Mouse (Mus musculus) cerebellum, adult 9-11 months (tissue): ENCODE data around the gene Gm10382.
"Not testable (repeated sequence)": the region's sequence is repeated elsewhere in the genome, so short reads cannot be mapped to it uniquely, and the experiment has no call there.

Experiments
- DNase-seq: peaks from one replicate; pipeline ENCODE4 v3.0.0; 2022

Gene Gm10382

DNA sequence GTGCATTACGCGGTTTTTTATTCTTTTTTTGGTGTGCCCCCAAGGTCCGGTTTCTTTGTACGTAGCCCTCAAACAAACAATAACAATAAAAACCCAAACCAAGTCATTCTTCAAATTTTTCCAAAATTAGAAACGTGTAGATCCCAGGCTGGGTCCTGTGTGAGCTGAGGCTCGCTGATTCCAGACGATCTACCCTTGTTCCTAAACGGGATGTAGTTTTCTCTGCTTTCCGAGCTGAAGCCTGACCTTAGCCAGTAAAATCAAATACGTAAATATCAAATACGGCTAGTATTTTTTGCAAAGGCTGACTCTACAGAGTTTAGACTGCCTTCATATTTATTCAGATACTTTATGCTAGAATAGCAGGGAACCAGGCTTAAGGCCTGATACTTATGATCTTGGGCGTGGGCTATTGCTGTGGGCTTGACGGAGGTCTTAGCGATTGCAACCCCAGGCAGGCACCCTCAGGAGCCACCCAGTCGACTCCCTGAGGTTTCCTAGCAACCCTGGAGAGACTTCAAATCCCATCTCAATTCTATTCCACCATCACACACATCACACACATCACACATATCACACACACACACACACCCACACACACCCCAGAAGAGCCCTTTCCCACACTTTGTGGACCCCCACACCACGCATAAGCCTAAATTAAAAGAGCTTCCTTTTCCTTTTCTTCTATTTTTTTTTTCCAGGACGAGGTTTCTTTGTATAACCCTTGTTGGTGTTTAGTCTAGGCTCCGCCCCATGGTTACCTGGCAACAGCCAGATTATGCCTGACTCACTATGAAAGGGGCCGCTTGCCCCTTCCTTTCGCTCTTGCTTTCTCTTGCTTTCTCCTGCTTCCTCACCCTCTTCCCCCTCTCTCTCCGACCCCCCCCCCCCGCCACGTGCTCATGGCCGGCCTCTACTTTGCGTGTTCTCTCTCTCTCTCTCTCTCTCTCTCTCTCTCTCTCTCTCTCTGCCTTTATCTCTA is 4.8 kb downstream of the Gm10382 start:
- DNase-seq, result peak; percentile 75

DNA sequence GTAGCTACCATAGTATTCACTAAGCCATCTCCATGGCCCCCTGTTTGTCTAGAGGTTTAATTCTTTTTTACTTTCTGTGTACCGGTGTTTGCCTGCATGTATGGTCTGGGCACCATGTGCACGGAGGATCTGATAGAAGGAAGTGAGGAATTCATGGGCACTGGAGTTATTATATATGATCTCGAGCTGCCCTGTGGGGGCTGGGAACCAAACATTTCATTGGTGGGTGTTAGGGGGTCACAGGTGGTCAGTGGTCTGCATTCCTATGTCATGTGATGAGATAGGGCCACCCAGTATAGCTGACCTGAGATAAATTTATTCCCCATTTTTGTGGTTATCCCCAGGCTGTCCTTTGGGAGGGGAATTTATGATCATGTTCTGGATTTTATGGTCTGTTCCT is 5.9 kb downstream of the Gm10382 start:
- DNase-seq, result no peak

DNA sequence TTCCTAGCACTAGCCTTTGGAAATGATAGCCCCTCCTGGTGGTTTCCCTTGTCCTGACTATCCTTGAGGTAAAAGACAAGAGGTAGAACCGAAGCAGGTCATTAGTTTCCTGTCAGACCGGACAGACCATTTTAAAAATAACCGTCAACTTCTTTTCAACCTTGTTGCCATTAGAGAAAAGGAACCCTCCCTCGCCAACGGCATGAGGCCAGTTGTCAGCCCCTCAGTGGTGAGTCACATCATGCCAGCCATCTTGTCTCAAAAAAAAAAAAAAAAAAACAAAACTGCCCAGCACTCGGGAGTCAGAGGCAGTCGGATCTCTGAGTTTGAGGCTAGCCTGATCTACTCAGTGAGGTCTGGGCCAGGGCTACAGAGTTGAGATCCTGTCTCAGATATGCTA is 11.8 kb downstream of the Gm10382 start:
- DNase-seq, result no peak

DNA sequence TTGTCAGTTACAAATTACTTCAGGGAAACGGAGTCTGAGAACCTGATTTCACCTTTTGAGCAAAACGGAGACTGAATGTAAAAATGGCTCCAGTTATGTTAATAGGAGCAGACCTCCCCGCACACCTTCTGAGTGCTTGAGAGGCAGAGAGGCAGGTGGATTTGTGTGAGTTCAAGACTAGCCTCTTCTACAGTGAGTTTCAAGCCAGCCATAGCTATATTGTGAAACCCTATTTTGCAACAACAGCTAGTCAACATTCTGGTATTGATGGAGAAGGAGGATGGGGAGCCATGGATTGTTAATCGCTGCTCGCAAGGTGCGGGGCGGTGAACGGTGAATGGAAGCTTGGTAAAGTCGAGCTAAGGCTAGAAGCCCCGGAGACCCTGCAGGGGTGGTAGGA is 13.4 kb downstream of the Gm10382 start:
- DNase-seq, result no peak

- DNase-seq, result no peak
Measured at GRCm38 (mm10) chr5:125402991-125403390, 13.9 kb downstream of the Gm10382 start.

DNA sequence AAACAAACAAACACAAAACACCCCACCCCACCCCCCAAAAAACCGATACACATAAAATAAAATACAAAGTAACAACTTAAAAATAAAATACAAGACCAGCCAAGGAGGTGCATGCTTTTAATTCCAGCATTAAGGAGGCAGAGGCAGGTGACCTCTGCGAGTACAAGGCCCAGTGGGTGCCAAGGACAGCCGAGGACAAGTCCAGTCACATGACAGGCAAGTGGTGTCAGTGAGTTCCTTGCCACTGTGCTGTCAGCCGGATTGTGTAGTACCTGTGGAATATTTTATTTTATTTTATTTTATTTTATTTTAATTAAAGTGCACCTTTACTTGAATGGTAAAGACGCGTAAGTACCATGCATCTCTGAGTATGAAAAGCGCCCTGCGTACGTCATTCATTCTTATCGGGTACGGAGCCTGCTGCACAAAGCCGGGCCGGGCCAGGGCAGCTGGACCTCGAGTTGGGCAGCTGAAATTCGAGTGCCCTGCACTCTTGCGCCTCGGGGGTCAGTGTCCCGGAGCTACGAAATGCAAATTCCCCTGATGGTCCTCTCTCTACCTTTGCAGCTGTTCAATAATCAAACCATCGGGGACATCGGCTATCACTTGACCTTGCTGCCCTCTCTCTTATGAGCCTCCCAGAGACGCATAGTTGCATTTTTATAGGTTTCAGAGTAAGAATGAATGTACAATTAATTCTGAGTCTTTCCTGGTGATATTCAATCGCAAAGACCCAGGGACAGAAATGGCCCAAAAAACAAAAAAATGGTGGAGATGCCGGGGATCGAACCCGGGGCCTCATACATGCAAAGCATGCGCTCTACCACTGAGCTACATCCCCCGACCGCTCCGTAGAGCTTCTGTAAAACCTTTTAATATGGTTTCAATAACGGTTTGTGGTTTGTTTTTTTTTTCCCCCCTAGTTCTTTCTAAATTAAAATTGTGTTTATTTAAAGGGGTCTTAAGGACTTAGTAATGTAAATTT is 14.7 kb downstream of the Gm10382 start:
- peak; percentile 60 for DNase-seq

GRCm38 (mm10) chr5:125404536-125404902 is 15.4 kb downstream of the Gm10382 start:
- DNase-seq, result no peak

- peak; percentile 62 for DNase-seq
Measured at GRCm38 (mm10) chr5:125404903-125405545, 15.9 kb downstream of the Gm10382 start.

GRCm38 (mm10) chr5:125405546-125406248 is 16.6 kb downstream of the Gm10382 start:
- DNase-seq, result peak; percentile 85

DNA sequence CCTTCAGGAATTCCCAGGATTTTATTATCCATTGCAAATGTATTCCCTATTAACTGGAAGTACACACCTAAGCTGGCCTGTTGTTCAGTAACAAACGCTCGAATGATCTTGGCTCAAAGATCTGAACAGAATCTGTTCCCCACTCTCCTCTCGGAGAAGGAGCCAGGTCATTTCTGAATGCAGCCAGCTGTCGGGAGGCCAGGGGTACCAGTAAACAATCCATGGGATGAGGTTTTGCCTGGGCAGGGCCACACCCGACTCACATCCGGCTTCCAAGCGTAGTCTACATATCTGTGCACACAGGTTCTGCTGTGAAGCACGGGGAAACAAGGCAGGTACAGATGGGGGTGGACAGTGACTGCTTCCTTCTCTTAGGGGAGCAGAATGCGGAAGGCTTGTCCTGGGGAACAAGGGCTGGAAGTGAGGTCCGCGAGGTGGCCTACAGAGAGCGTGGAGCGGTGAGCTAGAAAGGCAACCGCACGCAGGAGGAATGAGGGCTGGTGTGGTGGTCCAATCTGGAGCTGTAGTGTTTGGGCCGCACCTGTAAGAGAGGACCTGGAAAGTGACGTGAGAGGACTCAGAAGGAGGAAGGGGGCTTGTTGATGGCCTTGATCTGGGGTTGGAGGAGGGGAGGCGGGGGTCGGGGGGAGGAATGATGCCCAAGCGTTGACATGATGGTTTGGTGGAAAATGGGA is 17.3 kb downstream of the Gm10382 start:
- DNase-seq, result peak; percentile 76

DNA sequence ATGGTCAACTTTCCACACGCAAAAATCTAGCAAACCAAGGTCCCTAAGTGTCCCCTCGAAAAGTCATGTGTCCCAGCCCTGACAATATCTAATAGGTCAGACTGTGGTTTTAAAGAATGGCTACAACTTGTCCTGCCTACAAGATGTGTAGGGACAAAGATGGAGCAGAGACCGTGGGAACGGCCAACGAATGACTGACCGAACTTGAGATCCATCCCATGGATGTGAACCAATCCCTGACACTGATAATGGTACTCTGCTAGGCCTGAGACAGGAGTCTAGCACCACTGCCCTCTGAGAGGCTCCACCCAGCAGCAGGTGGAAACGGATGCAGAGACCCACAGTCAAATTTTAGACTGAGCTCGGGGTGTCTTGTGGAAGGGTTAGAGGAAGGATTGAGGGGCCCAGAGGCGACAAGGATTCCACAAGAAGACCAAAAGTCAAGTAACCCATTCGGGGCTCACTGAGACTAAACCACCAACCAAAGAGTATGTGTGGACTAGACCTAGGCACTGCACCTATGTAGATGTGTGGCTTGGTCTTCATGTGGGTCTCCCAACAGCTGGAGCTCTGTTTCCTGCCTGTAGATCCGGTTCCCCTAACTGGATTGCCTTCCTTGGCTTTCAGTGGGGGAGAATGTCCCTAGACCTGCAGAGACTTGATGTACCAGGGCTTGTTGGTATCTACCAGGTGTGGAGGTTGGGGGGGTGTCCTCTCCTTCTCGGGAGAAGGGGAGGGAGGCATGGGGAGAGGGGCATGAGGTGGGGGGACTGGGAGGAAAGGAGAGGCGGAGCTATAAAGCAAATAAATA is 18.1 kb downstream of the Gm10382 start:
- no peak for DNase-seq

DNA sequence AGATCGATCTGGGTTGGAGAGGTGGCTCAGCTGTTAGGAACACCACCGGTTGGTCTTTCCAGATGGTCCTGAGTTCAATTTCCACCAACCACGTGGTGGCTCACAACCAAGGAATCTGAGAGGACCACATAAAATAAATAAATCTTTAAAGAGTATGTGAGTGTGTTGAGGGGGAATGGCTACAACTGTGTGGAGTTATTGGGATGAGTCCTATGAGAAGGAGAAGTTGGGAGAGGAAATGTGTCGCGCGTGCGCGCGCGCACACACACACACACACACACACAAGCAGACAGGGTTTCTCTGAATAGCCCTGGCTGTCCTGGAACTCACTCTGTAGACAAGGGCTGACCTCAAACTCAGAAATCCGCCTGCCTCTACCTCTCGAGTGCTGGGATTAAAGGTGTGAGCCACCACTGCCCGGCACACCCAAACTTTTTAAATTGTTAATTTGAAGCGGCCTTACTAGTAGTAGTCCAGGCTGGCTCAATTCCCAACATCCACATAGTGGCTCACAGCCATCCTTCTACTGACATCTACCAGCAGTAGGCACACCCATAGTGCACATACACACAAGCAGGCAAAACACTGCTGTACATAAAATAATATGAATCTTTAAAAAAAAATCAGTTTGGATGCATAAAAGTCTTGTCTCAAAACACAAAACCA is 18.9 kb downstream of the Gm10382 start:
- DNase-seq, result no peak

GRCm38 (mm10) chr5:125408842-125409241 is 19.7 kb downstream of the Gm10382 start:
- DNase-seq, result peak; percentile 58

DNA sequence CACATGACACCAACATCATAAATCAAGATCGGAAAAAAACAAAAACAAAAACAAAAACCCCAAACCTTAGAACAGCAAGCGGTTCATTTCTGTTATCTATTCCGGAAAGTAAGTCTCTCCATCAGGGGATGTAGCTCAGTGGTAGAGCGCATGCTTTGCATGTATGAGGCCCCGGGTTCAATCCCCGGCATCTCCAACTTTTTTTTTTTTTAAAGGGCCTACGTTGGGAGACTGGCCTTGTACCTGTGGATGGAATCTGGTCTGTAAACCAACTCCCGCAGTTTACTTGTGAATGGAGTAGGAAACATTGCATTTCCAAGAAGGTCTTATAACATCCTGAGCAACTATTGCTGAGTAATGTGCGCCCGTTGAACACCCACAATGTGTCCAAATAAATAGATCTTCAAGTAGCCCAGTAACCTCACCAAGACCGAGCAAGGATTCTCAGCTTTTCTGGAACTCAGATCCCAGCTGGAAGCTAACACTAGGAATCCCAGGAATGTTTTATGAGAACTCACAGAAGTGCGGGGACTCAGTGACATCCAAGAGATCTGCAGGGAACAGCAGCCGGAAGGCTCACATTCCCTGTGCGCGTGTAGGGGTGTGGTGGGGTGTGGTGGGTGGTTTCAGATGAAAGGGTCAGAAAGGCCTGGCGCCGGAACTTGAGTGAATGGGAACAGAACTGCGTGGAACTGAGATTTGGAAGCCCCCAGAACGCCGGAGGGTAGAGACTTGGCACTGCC is 20.4 kb downstream of the Gm10382 start:
- no peak for DNase-seq

- no peak for DNase-seq
Measured at GRCm38 (mm10) chr5:125411972-125412530, 22.9 kb downstream of the Gm10382 start.

DNA sequence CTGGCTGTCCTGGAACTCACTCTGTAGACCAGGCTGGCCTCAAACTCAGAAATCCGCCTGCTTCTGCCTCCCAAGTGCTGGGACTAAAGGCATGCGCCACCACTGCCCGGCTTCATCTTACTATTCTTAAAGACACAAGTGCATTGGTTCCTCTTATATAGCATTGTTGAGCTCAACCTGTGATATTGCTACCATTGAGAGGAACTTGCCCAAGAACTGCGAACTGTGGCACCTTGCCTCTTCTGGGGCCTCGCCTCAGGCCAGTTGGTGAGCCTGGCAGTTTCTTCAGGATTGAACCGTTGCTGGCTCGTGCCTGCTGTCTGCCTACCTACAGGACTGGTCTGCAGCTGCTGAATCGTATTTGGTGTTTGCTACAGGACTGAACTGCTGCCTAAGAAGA is 23.4 kb downstream of the Gm10382 start:
- DNase-seq, result not testable (repeated sequence)

DNA sequence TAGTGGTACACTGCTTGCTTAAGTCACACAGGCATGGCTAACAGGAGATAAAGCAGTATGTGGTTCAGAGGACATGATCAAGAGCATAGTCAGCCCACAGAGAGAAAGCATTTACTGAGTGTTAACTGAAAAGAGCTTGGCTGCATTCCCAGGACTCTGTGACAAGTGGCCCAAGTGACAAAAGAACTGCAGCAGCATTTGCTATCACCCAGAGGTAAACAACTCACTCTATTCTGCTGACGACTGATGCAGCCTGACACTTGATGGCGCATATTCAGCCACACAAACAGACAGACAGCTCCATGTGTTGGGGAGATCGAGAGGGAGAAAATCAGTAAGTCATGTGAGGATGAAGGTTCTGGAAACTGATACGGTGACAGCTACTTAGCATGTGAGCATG is 24.6 kb downstream of the Gm10382 start:
- DNase-seq, result no peak

DNA sequence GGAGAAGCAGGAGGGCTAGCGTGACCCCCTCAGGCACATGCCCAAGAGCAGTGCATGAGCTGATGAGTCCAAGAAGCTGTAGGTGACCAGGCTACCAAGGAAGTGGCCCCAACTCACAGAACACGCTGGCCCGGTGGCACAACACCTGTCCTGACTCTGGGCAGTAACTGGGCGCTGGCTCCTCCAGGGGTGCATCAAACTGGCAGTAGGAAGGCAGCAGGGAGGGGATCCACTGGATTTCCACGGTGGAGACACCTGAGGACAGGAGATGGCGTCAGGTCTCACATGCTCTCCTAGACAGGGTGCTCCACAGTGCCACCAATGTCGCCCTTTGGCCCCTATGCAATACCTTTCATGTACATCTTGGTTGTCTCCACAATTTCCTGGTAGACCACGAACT is 27.1 kb downstream of the Gm10382 start:
- DNase-seq, result no peak

- peak; percentile 81 for DNase-seq
Measured at GRCm38 (mm10) chr5:125418636-125419035, 29.5 kb downstream of the Gm10382 start.
